Mouse (Mus musculus) lung, adult 18-20 months (tissue): ENCODE results near the gene Ptx4.
A peak's percentile ranks its signal among the peaks of the same experiment; 100 is the strongest.

ENCODE experiments used
- DNase-seq, 2 experiments: peaks; one replicate each; pipeline ENCODE4 v3.0.0; 2022; ENCODE audit warnings: mixed read lengths in 2 of 2

The Ptx4 gene

GRCm38 (mm10) chr17:25120406-25120805, at the start of gene Ptx4:
Ptx4 (plus strand) TSS chr17:25120760.
- no peak for DNase-seq

- DNase-seq: no peak
Observed at GRCm38 (mm10) chr17:25076906-25077305, 43.7 kb upstream of the Ptx4 start.

GRCm38 (mm10) chr17:25077771-25078372, 42.7 kb upstream of the Ptx4 start:
- peak; percentile 76 to 85 for DNase-seq

GRCm38 (mm10) chr17:25080210-25080609, 40.4 kb upstream of the Ptx4 start:
- DNase-seq: no peak

GRCm38 (mm10) chr17:25080960-25081381, 39.6 kb upstream of the Ptx4 start:
- peak; percentile 81 to 87 for DNase-seq

GRCm38 (mm10) chr17:25082081-25082847, 38.3 kb upstream of the Ptx4 start:
- DNase-seq: peak; percentile 67 to 78

- DNase-seq: no peak
Observed at GRCm38 (mm10) chr17:25082887-25083286, 37.7 kb upstream of the Ptx4 start.

GRCm38 (mm10) chr17:25083444-25083931, 37.1 kb upstream of the Ptx4 start, which contains the start of gene Tmem204:
Tmem204 (minus strand) TSS chr17:25083591.
- DNase-seq: peak; percentile 71 to 77

- DNase-seq: no peak
Observed at GRCm38 (mm10) chr17:25084835-25085385, 35.6 kb upstream of the Ptx4 start.

GRCm38 (mm10) chr17:25086724-25087123, 33.8 kb upstream of the Ptx4 start:
- DNase-seq: no peak

GRCm38 (mm10) chr17:25089158-25089557, 31.4 kb upstream of the Ptx4 start:
- DNase-seq: no peak

- no peak for DNase-seq
Observed at GRCm38 (mm10) chr17:25090450-25090849, 30.1 kb upstream of the Ptx4 start.

- DNase-seq: no peak
Observed at GRCm38 (mm10) chr17:25096221-25096620, 24.3 kb upstream of the Ptx4 start.

GRCm38 (mm10) chr17:25100052-25100451, 20.5 kb upstream of the Ptx4 start:
- no peak for DNase-seq

- DNase-seq: no peak
Observed at GRCm38 (mm10) chr17:25101338-25101737, 19.2 kb upstream of the Ptx4 start.

GRCm38 (mm10) chr17:25107786-25108185, 12.8 kb upstream of the Ptx4 start:
- DNase-seq: no peak

- peak in 1 of 2 experiments; percentile 36 for DNase-seq
Observed at GRCm38 (mm10) chr17:25109578-25109977, 11.0 kb upstream of the Ptx4 start.

GRCm38 (mm10) chr17:25110590-25110989, 10.0 kb upstream of the Ptx4 start:
- no peak for DNase-seq

GRCm38 (mm10) chr17:25111220-25111619, 9.3 kb upstream of the Ptx4 start:
- no peak for DNase-seq

- peak in 1 of 2 experiments; percentile 19 for DNase-seq
Observed at GRCm38 (mm10) chr17:25111739-25112422, 8.7 kb upstream of the Ptx4 start.

GRCm38 (mm10) chr17:25112423-25112810, 8.1 kb upstream of the Ptx4 start:
- no peak for DNase-seq

- DNase-seq: no peak
Observed at GRCm38 (mm10) chr17:25114908-25115645, 5.5 kb upstream of the Ptx4 start.
